Mouse (Mus musculus) MEL-GATA-1-ER (cell line): ENCODE data around the gene 4933414I15Rik.
A peak's percentile ranks its signal among the peaks of the same experiment; 100 is the strongest.

Source experiments
- DNase-seq: peaks from one replicate; pipeline ENCODE4 v3.0.0-alpha.2; 2012; ENCODE audit warnings: low read depth; ENCODE audit errors: extremely low read depth

Gene 4933414I15Rik

GRCm38 (mm10) chr11:50943506-50943905 lies at the start of gene 4933414I15Rik:
Gene 4933414I15Rik (minus strand): TSS chr11:50943765.
- DNase-seq = no peak

- DNase-seq = no peak
Observed at GRCm38 (mm10) chr11:50981667-50982066, 38.1 kb upstream of the 4933414I15Rik start, which contains the start of gene Olfr1377. Gene Olfr1377 (plus strand): TSS chr11:50981967.

GRCm38 (mm10) chr11:50977216-50977615 lies 33.7 kb upstream of the 4933414I15Rik start:
- DNase-seq = no peak

GRCm38 (mm10) chr11:50966230-50966629 lies 22.7 kb upstream of the 4933414I15Rik start, which contains the start of gene Olfr1378:
Gene Olfr1378 (plus strand): TSS chr11:50966530.
- DNase-seq = no peak

- no peak for DNase-seq
Observed at GRCm38 (mm10) chr11:50964886-50965285, 21.3 kb upstream of the 4933414I15Rik start.

GRCm38 (mm10) chr11:50953665-50954064 lies 10.1 kb upstream of the 4933414I15Rik start, which contains the start of gene Prop1:
Gene Prop1 (minus strand): TSS chr11:50953765.
- DNase-seq = no peak

GRCm38 (mm10) chr11:50952290-50952689 lies 8.7 kb upstream of the 4933414I15Rik start:
- DNase-seq = no peak

GRCm38 (mm10) chr11:50942386-50942785 lies 1.2 kb downstream of the 4933414I15Rik start:
- no peak for DNase-seq

GRCm38 (mm10) chr11:50939621-50940366 lies 3.8 kb downstream of the 4933414I15Rik start:
- peak; percentile 5 for DNase-seq

GRCm38 (mm10) chr11:50938435-50938834 lies 5.1 kb downstream of the 4933414I15Rik start:
- no peak for DNase-seq

GRCm38 (mm10) chr11:50932040-50932439 lies 11.5 kb downstream of the 4933414I15Rik start:
- no peak for DNase-seq

- DNase-seq = no peak
Observed at GRCm38 (mm10) chr11:50931451-50931866, 12.1 kb downstream of the 4933414I15Rik start, which contains the start of gene Zfp354b. Gene Zfp354b (minus strand): TSS chr11:50931633.

GRCm38 (mm10) chr11:50931021-50931420 lies 12.5 kb downstream of the 4933414I15Rik start:
- DNase-seq = no peak

GRCm38 (mm10) chr11:50930469-50931014 lies 13.0 kb downstream of the 4933414I15Rik start:
- no peak for DNase-seq

GRCm38 (mm10) chr11:50915671-50916320 lies 27.8 kb downstream of the 4933414I15Rik start, which contains the start of gene Zfp2:
Gene Zfp2 (minus strand): TSS chr11:50916165.
- DNase-seq = no peak

- DNase-seq = no peak
Observed at GRCm38 (mm10) chr11:50914461-50914860, 29.1 kb downstream of the 4933414I15Rik start.

GRCm38 (mm10) chr11:50913301-50913700 lies 30.3 kb downstream of the 4933414I15Rik start:
- no peak for DNase-seq

GRCm38 (mm10) chr11:50908136-50908535 lies 35.4 kb downstream of the 4933414I15Rik start:
- DNase-seq = no peak

- DNase-seq = no peak
Observed at GRCm38 (mm10) chr11:50897359-50897758, 46.2 kb downstream of the 4933414I15Rik start.

- no peak for DNase-seq
Observed at GRCm38 (mm10) chr11:50892441-50892840, 51.1 kb downstream of the 4933414I15Rik start.
